Mouse (Mus musculus): ENCODE results near the gene Inafm2. TPM values are rescaled to one million over a fixed set of nuclear protein-coding genes. Genes with fewer than 3 reads are reported as not detected.
A peak's percentile ranks its signal among the peaks of the same experiment; 100 is the strongest.

Gene Inafm2
- polyA plus RNA-seq, 1 experiment from 2014 or later: 27.2 TPM

DNA sequence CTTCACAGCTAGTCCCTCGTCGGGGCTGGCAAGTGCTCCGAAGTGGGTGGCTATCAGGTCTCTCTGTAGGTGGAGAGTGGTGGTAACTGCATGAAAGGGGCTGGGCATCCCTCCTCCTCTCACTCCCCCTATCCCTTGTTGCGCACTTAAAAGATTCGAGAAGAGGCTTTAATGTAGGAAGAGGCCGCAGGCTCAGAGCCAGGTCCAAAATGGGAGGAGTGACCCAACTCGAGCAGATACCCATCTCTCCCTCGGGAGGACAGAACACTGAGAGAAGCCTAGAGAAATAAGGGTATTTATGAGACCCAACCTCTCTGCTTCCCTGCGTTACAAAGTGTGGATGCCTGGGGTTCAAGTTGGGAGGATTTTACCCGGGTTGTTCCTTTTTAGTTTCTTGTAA lies 33.5 kb downstream of the Inafm2 start:
- Histone ChIP-seq H3K9me3 (no peaks in the 10 kb centered on the region), H3K4me3 (peak overlapping the region; percentile 46), H3K27ac (replicated peaks) (peak overlapping the region; percentile 65), H3K27me3 (no peaks in the 10 kb centered on the region), H3K4me2 (replicated peaks) (peak overlapping the region; percentile 62), H3K4me1 (peaks cover 37% of the 10 kb centered on the region), H3K36me3 (no peaks in the 10 kb centered on the region), H3K9ac (replicated peaks) (peak overlapping the region; percentile 51)
- peak; percentile 14 for ATAC-seq (replicated peaks)
- WGBS: 8% methylated on average over 10 of the region's 10 CpGs

GRCm38 (mm10) chr2:118779504-118780480 lies 34.2 kb downstream of the Inafm2 start, which contains the start of gene Disp2:
Gene Disp2 (plus strand): TSS chr2:118779719.
- peak; percentile 95 for ATAC-seq (replicated peaks)
- Histone ChIP-seq H3K9ac (replicated peaks) (peak within 1 kb of the TSS; percentile 51), H3K4me3 (peak within 1 kb of the TSS; percentile 46), H3K4me1 (peaks cover 37% of the 10 kb centered on the region), H3K36me3 (no peaks in the 10 kb centered on the region), H3K9me3 (no peaks in the 10 kb centered on the region), H3K27ac (replicated peaks) (peak within 1 kb of the TSS; percentile 65), H3K4me2 (replicated peaks) (peak within 1 kb of the TSS; percentile 62), H3K27me3 (no peaks in the 10 kb centered on the region)
- WGBS: 10% methylated on average over 39 of the region's 39 CpGs

DNA sequence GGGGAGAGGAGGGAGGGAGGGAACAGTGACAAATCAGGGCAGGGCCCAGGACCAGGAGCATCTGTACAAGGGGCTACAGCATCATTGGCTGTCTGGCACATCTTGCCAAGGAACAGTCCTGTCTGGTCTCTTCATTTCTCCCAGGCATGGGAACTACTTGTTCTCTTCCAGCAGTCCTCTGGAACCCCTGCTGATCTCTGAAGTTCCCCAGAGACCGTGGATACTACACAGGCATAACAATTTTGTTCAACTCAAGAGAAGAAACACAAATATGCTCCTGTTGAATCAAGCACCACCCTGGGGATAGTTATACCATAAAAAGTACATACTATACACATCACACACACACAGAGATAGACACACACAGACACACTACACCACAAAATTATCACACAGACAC lies 35.6 kb downstream of the Inafm2 start:
- WGBS: 27% methylated on average over 1 of the region's 1 CpGs
- no peak overlapping the region for H3K9ac ChIP-seq (replicated peaks)

GRCm38 (mm10) chr2:118782303-118782702 lies 36.7 kb downstream of the Inafm2 start:
- no peaks in the 10 kb centered on the region; the same call in 1 of the 2 replicates for H3K36me3 ChIP-seq
- no peak overlapping the region for H3K4me2 ChIP-seq (replicated peaks)
- H3K27me3 ChIP-seq: no peaks in the 10 kb centered on the region
- H3K27ac ChIP-seq (replicated peaks): no peak overlapping the region
- H3K9ac ChIP-seq (replicated peaks): no peak overlapping the region
- no peak overlapping the region for H3K4me3 ChIP-seq
- peaks cover 19% of the 10 kb centered on the region for H3K4me1 ChIP-seq
- WGBS: 71% methylated on average over 4 of the region's 4 CpGs
- no peak for ATAC-seq (replicated peaks)
- no peaks in the 10 kb centered on the region for H3K9me3 ChIP-seq

More for the DNA sequence above, 35.6 kb downstream of the Inafm2 start:
- ATAC-seq (replicated peaks): no peak
- no peak overlapping the region for H3K4me3 ChIP-seq
- no peaks in the 10 kb centered on the region for H3K27me3 ChIP-seq
- H3K4me2 ChIP-seq (replicated peaks): peak overlapping the region; percentile 62; the same call in 1 of the 2 replicates
- H3K36me3 ChIP-seq: no peaks in the 10 kb centered on the region; the same call in 1 of the 2 replicates
- no peak overlapping the region for H3K27ac ChIP-seq (replicated peaks)
- peaks cover 23% of the 10 kb centered on the region for H3K4me1 ChIP-seq
- no peaks in the 10 kb centered on the region for H3K9me3 ChIP-seq

DNA sequence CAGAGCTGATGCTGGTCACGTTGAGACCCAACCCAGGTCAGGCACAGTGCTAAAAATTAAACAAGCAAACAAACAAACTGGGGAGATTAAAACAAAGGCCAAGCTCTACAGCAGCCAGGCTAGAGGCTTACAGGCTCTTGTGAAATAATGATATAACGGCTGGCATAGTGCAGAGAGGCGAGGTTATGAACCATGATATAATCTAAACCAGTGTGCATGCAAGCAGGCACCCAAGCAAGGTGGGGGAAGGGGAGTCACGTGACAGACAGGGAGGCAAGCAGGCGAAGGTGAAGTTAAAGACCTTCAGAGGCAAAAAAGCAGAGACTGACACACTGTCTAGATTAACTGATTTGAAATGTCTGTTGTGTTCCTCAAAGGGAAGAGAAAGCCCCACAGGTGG lies 37.5 kb downstream of the Inafm2 start:
- peaks cover 19% of the 10 kb centered on the region for H3K4me1 ChIP-seq
- no peak for ATAC-seq (replicated peaks)
- no peaks in the 10 kb centered on the region for H3K9me3 ChIP-seq
- WGBS: 64% methylated on average over 5 of the region's 5 CpGs
- H3K27me3 ChIP-seq: no peaks in the 10 kb centered on the region
- no peak overlapping the region for H3K4me2 ChIP-seq (replicated peaks)
- no peak overlapping the region for H3K9ac ChIP-seq (replicated peaks)
- peaks cover 3% of the 10 kb centered on the region; the same call in 1 of the 2 replicates for H3K36me3 ChIP-seq
- H3K4me3 ChIP-seq: no peak overlapping the region
- H3K27ac ChIP-seq (replicated peaks): no peak overlapping the region

DNA sequence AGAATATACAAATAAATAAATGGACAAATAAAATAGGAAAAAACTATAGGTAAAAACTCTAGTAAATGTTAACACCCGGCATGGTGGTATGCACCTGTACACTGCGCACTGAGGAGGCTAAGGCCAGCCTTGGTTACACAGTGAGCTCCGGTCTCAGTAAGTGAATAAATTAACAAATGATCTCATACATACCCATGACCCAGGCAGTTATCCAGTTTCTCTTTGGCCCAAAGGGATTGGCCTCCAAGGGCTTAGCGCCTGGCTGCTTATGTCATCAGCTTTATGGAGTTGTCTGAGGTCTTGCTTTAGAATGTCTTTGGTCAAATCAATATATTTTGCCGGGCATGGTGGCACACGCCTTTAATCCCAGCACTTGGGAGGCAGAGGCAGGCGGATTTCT lies 38.1 kb downstream of the Inafm2 start:
- Histone ChIP-seq H3K27me3 (no peaks in the 10 kb centered on the region), H3K4me2 (replicated peaks) (no peak overlapping the region), H3K9me3 (no peaks in the 10 kb centered on the region), H3K27ac (replicated peaks) (no peak overlapping the region), H3K36me3 (peaks cover 3% of the 10 kb centered on the region; the same call in 1 of the 2 replicates), H3K4me3 (no peak overlapping the region), H3K9ac (replicated peaks) (no peak overlapping the region), H3K4me1 (peaks cover 19% of the 10 kb centered on the region)
- WGBS: 90% methylated on average over 7 of the region's 7 CpGs
- no peak for ATAC-seq (replicated peaks)

- Histone ChIP-seq H3K27me3 (no peaks in the 10 kb centered on the region), H3K9ac (replicated peaks) (no peak overlapping the region), H3K9me3 (no peaks in the 10 kb centered on the region), H3K27ac (replicated peaks) (no peak overlapping the region), H3K4me2 (replicated peaks) (no peak overlapping the region), H3K4me1 (peaks cover 18% of the 10 kb centered on the region), H3K36me3 (peaks cover 5% of the 10 kb centered on the region; the same call in 1 of the 2 replicates), H3K4me3 (no peak overlapping the region)
- 86% methylated on average over 5 of the region's 5 CpGs for WGBS
- no peak for ATAC-seq (replicated peaks)
These were observed 41.0 kb downstream of the Inafm2 start for GRCm38 (mm10) chr2:118786525-118786924.

DNA sequence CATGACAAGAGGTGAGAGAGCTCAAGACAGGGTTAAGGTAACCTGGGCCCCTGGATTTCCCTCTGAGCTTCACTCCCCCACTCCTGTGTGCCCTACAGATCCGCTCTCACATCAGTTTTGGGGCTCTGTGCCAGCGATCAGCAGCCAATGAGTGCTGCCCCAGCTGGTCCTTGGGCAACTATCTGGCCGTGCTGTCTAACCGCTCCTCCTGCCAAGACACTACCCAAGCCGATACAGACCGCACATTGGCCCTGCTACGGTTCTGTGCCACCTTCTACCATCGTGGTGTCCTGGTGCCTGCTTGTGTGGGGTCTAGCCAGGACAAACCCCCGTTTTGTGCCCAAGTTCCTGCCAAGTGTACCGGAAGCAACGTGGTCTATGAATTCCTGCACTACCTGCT lies 43.9 kb downstream of the Inafm2 start:
- WGBS: 61% methylated on average over 11 of the region's 11 CpGs
- Histone ChIP-seq H3K4me1 (peaks cover 18% of the 10 kb centered on the region), H3K27ac (replicated peaks) (no peak overlapping the region), H3K9ac (replicated peaks) (no peak overlapping the region), H3K27me3 (no peaks in the 10 kb centered on the region), H3K9me3 (no peaks in the 10 kb centered on the region), H3K36me3 (peaks cover 5% of the 10 kb centered on the region; the same call in 1 of the 2 replicates), H3K4me2 (replicated peaks) (no peak overlapping the region), H3K4me3 (no peak overlapping the region)
- 0 out of 2 replicates have a peak, but pooled peaks have one; percentile 37 for ATAC-seq (replicated peaks)

- no peaks in the 10 kb centered on the region for H3K9me3 ChIP-seq
- WGBS: 53% methylated on average over 12 of the region's 12 CpGs
- H3K36me3 ChIP-seq: peaks cover 5% of the 10 kb centered on the region; the same call in 1 of the 2 replicates
- H3K4me3 ChIP-seq: 0 out of 2 replicates have a peak overlapping the region, but pooled peaks have one; percentile 13
- no peak overlapping the region for H3K9ac ChIP-seq (replicated peaks)
- peak overlapping the region; percentile 34 for H3K4me2 ChIP-seq (replicated peaks)
- ATAC-seq (replicated peaks): no peak
- peaks cover 18% of the 10 kb centered on the region for H3K4me1 ChIP-seq
- no peak overlapping the region for H3K27ac ChIP-seq (replicated peaks)
- no peaks in the 10 kb centered on the region for H3K27me3 ChIP-seq
These were observed 44.6 kb downstream of the Inafm2 start for GRCm38 (mm10) chr2:118790221-118790550.

DNA sequence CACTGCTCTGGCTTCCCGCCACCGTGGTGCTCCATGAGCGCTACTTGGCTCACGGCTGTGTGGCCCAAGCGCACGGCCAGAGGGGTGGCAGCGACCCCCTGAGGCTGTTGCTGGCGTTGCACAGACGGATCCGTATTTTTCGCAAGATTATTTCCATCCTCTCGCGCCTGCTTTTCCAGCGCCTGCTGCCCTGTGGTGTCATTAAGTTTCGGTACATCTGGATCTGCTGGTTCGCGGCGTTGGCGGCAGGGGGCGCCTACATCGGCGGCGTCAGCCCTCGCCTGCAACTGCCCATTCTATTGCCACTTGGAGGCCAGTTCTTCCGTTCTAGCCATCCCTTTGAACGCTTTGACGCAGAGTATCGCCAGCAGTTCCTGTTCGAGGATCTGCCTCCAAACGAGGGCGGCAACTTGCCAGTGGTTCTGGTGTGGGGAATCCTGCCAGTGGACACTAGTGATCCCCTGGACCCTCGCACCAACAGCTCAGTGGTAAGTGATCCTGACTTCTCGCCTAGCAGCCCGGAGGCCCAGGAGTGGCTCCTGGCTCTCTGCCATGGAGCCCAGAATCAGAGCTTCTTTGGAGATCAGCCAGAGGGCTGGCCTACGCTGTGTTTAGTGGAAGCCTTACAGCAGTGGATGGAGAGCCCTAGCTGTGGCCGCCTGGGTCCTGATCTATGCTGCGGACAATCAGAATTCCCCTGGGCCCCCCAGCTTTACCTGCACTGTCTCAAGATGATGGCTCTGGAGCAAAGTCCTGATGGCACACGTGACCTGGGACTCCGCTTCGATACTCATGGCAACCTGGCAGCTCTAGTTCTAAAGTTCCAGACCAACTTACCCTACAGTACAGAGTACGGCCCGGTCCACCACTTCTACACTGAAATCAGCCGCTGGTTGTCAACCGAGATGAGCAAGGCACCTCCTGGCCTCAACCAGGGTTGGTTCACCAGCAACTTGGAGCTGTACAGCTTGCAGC lies 45.3 kb downstream of the Inafm2 start:
- Histone ChIP-seq H3K4me3 (peak overlapping the region; percentile 13; the same call in 1 of the 2 replicates), H3K9me3 (no peaks in the 10 kb centered on the region), H3K27me3 (no peaks in the 10 kb centered on the region), H3K9ac (replicated peaks) (no peak overlapping the region; the same call in 1 of the 2 replicates), H3K36me3 (peaks cover 5% of the 10 kb centered on the region; the same call in 1 of the 2 replicates), H3K27ac (replicated peaks) (no peak overlapping the region), H3K4me1 (peaks cover 18% of the 10 kb centered on the region), H3K4me2 (replicated peaks) (peak overlapping the region; percentile 34)
- peak; percentile 57; the same call in 1 of the 2 replicates for ATAC-seq (replicated peaks)
- WGBS: 23% methylated on average over 44 of the region's 44 CpGs

GRCm38 (mm10) chr2:118791591-118792258 lies 46.2 kb downstream of the Inafm2 start:
- Histone ChIP-seq H3K9me3 (no peaks in the 10 kb centered on the region), H3K36me3 (peaks cover 5% of the 10 kb centered on the region; the same call in 1 of the 2 replicates), H3K27ac (replicated peaks) (no peak overlapping the region), H3K4me2 (replicated peaks) (no peak overlapping the region), H3K4me1 (peaks cover 18% of the 10 kb centered on the region), H3K27me3 (no peaks in the 10 kb centered on the region), H3K4me3 (no peak overlapping the region), H3K9ac (replicated peaks) (no peak overlapping the region)
- 92% methylated on average over 26 of the region's 26 CpGs for WGBS
- ATAC-seq (replicated peaks): no peak
